Mouse (Mus musculus) midbrain, embryonic 16.5 days (tissue): Measurements from ENCODE around the gene Tmem235. TPM values are rescaled to one million over a fixed set of nuclear protein-coding genes. Genes with fewer than 3 reads are reported as not detected.

Experiments used
- ATAC-seq: fragments of 200-750 bp; cut with Nextera tagmentation; 2 replicates; pipeline ENCODE4 v1.8.0; 2017; ENCODE audit warnings: moderate TSS enrichment
- H3K27ac ChIP-seq: fragments of 300-500 bp; sonication (generic); 2 replicates; pipeline ENCODE4 v1.5.1; 2014; ENCODE audit warnings: mild to moderate bottlenecking, low read length, mixed read lengths
- H3K27me3 ChIP-seq: fragments of 300-500 bp; sonication (generic); 2 replicates; pipeline ENCODE4 v1.6.1; 2014; ENCODE audit warnings: low read depth, low read length, mixed read lengths; ENCODE audit not compliant: control insufficient read depth, insufficient read depth
- H3K36me3 ChIP-seq: fragments of 300-500 bp; sonication (generic); 2 replicates; pipeline ENCODE4 v1.6.1; 2014; ENCODE audit warnings: mild to moderate bottlenecking, low read length, moderate library complexity, mixed read lengths; ENCODE audit not compliant: control insufficient read depth, insufficient read depth
- H3K4me1 ChIP-seq: fragments of 300-500 bp; sonication (generic); 2 replicates; pipeline ENCODE4 v1.6.1; 2014; ENCODE audit warnings: mild to moderate bottlenecking, low read length, mixed read lengths; ENCODE audit not compliant: control insufficient read depth, insufficient read depth
- H3K4me2 ChIP-seq: fragments of 300-500 bp; sonication (generic); 2 replicates; pipeline ENCODE4 v1.6.1; 2014; ENCODE audit warnings: mild to moderate bottlenecking, low read length, mixed read lengths
- H3K4me3 ChIP-seq: fragments of 300-500 bp; sonication (generic); 2 replicates; pipeline ENCODE4 v1.5.1; 2014; ENCODE audit warnings: low read depth, mild to moderate bottlenecking, low read length, moderate library complexity, mixed read lengths
- H3K9ac ChIP-seq: fragments of 300-500 bp; sonication (generic); 2 replicates; pipeline ENCODE4 v1.6.1; 2014; ENCODE audit warnings: low read depth, low read length, mixed read lengths
- H3K9me3 ChIP-seq: fragments of 300-500 bp; sonication (generic); replicated peaks from 2 replicates; pipeline ENCODE4 v1.6.1; 2014; ENCODE audit warnings: mild to moderate bottlenecking, low read length, mixed read lengths; ENCODE audit not compliant: control insufficient read depth, poor library complexity, severe bottlenecking
- WGBS: fragments of 180-500 bp; shearing (Covaris S2); extraction: QIAGEN DNeasy Blood & Tissue Kit; methylation state at CpG from one replicate; pipeline ENCODE4 v1.1.7; 2014; 5-methylcytosine and 5-hydroxymethylcytosine counted together
- polyA plus RNA-seq: library from polyadenylated mRNA; unstranded; fragments of >200 nt; fragmentation: Nextera tagmentation; extraction: Ambion mirVana; gene quantifications from 2 replicates; pipeline ENCODE4 v1.2.1, GENCODE M21; 2015

The Tmem235 gene
- polyA plus RNA-seq, 1 experiment from 2014 or later: not detected

DNA sequence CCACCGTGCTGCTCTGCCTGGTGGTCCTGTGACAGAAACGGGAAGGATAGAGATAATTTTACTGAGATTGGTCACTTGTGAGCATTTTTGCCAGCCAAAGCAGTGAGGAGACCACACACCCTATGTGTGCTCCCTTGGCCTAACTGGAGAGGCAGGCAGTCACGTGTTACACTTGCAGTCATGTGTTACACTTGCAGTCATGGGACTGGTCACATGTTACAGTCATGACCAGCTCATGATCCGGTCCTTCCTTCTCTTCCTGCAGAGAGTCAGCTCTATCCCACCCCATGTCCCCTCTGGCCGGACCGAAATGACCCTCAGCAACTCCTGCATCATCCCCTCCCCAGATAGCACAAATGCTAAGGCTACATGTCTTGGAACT, 20.4 kb downstream of the Tmem235 start:
- 86% methylated on average over 6 of the region's 6 CpGs for WGBS
- no peak overlapping the region for H3K27ac ChIP-seq
- H3K4me2 ChIP-seq: no peak overlapping the region
- no peaks in the 10 kb centered on the region for H3K9me3 ChIP-seq
- ATAC-seq: no peak
- H3K27me3 ChIP-seq: no peaks in the 10 kb centered on the region
- no peak overlapping the region for H3K4me3 ChIP-seq
- no peaks in the 10 kb centered on the region for H3K36me3 ChIP-seq
- peaks cover 13% of the 10 kb centered on the region for H3K4me1 ChIP-seq
- H3K9ac ChIP-seq: no peak overlapping the region

GRCm38 (mm10) chr11:117881787-117882186, 21.2 kb downstream of the Tmem235 start:
- Histone ChIP-seq H3K9ac (no peak overlapping the region), H3K27me3 (no peaks in the 10 kb centered on the region), H3K4me1 (peaks cover 13% of the 10 kb centered on the region), H3K27ac (no peak overlapping the region), H3K4me2 (no peak overlapping the region), H3K9me3 (no peaks in the 10 kb centered on the region), H3K36me3 (no peaks in the 10 kb centered on the region), H3K4me3 (no peak overlapping the region)
- 13% methylated on average over 8 of the region's 8 CpGs for WGBS
- ATAC-seq: no peak

- WGBS: 74% methylated on average over 1 of the region's 1 CpGs
- H3K4me3 ChIP-seq: no peak overlapping the region
- ATAC-seq: no peak
- peaks cover 13% of the 10 kb centered on the region for H3K4me1 ChIP-seq
- H3K36me3 ChIP-seq: no peaks in the 10 kb centered on the region
- H3K27me3 ChIP-seq: no peaks in the 10 kb centered on the region
- no peak overlapping the region for H3K4me2 ChIP-seq
- H3K27ac ChIP-seq: no peak overlapping the region
- no peak overlapping the region for H3K9ac ChIP-seq
- no peaks in the 10 kb centered on the region for H3K9me3 ChIP-seq
These were observed 21.7 kb downstream of the Tmem235 start for GRCm38 (mm10) chr11:117882208-117882607.

DNA sequence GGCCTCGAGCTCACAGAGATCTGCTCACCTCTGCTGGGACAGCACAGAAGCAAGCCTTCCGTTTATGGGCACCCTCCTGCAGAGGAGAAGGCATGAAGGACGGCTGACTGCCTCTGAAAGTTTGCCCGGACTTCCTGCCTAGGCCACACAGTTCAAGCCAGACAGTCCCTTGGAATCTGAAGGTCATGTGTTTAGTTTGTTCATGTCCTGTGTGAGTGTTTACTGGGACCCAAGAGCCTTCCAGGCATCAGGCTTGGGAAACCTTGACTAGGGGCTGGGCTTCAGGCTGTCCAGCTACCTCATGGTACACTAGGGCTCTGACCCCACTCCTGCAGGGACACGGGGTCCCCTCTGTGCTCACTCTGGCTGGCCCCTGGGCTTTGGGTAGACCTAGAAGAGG, 25.4 kb downstream of the Tmem235 start:
- Histone ChIP-seq H3K4me2 (no peak overlapping the region), H3K9me3 (no peaks in the 10 kb centered on the region), H3K9ac (no peak overlapping the region), H3K4me3 (no peak overlapping the region), H3K27ac (no peak overlapping the region), H3K27me3 (no peaks in the 10 kb centered on the region), H3K4me1 (peaks cover 25% of the 10 kb centered on the region), H3K36me3 (no peaks in the 10 kb centered on the region)
- 67% methylated on average over 5 of the region's 5 CpGs for WGBS
- ATAC-seq: no peak

GRCm38 (mm10) chr11:117888168-117888852, 27.8 kb downstream of the Tmem235 start:
- Histone ChIP-seq H3K4me3 (peak overlapping the region; percentile 16; the same call in 1 of the 2 replicates), H3K27me3 (no peaks in the 10 kb centered on the region), H3K4me1 (peaks cover 27% of the 10 kb centered on the region), H3K9me3 (no peaks in the 10 kb centered on the region), H3K9ac (peak overlapping the region; percentile 53), H3K36me3 (no peaks in the 10 kb centered on the region), H3K27ac (no peak overlapping the region), H3K4me2 (peak overlapping the region; percentile 48)
- no peak for ATAC-seq
- 18% methylated on average over 20 of the region's 20 CpGs for WGBS

DNA sequence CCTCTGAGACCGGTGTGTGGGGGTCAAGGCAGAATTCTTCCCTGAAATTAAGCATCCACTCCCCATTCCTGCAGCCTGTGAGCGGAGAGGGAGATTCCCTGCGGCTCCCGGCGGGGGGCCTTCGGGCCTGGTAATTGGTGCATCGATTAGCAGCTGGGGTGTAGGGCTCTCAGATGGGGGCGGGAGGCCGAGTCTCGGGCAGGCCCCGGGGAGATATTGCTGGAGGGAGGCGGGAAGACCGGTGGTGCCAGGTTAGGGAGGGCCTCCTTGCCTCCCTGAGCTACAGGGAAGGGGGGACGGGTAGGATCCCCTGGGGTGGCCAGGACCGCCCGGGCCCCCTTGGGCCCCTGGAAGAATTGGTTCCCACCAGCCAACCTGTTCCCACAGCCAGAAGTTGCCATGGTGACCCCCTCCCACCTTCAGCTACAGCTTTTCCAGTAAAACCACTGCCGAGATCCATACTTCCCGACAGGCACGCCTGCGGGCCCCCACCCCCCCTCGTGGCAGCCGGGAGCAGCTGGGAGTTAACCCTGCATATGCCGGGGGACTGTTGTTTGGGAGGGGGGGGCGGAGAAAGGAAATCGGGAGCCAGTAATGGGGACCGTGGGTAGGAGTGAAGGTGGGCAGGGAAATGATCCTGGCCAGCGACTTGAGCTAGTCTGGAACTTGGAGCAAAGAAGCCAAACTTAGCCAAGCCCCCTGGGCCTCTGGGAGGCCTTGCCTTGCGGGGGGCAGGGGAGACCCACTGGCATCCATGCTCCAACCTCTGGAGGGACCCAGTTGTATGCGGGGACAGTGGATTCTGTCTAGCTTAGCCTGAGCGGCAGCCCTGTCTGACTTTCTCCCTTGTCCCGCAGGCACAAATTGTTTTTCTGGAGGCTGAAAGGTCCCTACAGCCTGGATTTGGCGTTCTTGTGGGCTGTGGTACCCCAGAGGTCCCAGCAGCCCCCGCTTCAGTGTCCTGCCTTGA, 28.6 kb downstream of the Tmem235 start:
- H3K27ac ChIP-seq: no peak overlapping the region
- ATAC-seq: peak; percentile 16; the same call in 1 of the 2 replicates

GRCm38 (mm10) chr11:117889887-117890340, 29.4 kb downstream of the Tmem235 start:
- H3K4me1 ChIP-seq: peaks cover 27% of the 10 kb centered on the region
- H3K27me3 ChIP-seq: no peaks in the 10 kb centered on the region
- peak overlapping the region; percentile 48 for H3K4me2 ChIP-seq
- 2% methylated on average over 11 of the region's 11 CpGs for WGBS
- no peaks in the 10 kb centered on the region for H3K36me3 ChIP-seq
- no peak overlapping the region for H3K4me3 ChIP-seq
- H3K27ac ChIP-seq: peak overlapping the region; percentile 6; the same call in 1 of the 2 replicates
- peak overlapping the region; percentile 11; the same call in 1 of the 2 replicates for H3K9ac ChIP-seq
- H3K9me3 ChIP-seq: no peaks in the 10 kb centered on the region
- ATAC-seq: peak; percentile 43; the same call in 1 of the 2 replicates

More for the DNA sequence above, 28.6 kb downstream of the Tmem235 start:
- peak overlapping the region; percentile 16; the same call in 1 of the 2 replicates for H3K4me3 ChIP-seq
- peak overlapping the region; percentile 53 for H3K9ac ChIP-seq
- no peaks in the 10 kb centered on the region for H3K9me3 ChIP-seq
- H3K36me3 ChIP-seq: no peaks in the 10 kb centered on the region
- no peaks in the 10 kb centered on the region for H3K27me3 ChIP-seq
- WGBS: 2% methylated on average over 33 of the region's 33 CpGs
- H3K4me2 ChIP-seq: peak overlapping the region; percentile 48
- H3K4me1 ChIP-seq: peaks cover 27% of the 10 kb centered on the region

GRCm38 (mm10) chr11:117890519-117891282, 30.1 kb downstream of the Tmem235 start:
- Histone ChIP-seq H3K9ac (no peak overlapping the region), H3K4me1 (peaks cover 27% of the 10 kb centered on the region), H3K27me3 (no peaks in the 10 kb centered on the region), H3K27ac (no peak overlapping the region), H3K9me3 (no peaks in the 10 kb centered on the region), H3K4me2 (no peak overlapping the region), H3K4me3 (no peak overlapping the region), H3K36me3 (no peaks in the 10 kb centered on the region)
- no peak; the same call in 1 of the 2 replicates for ATAC-seq
- 24% methylated on average over 13 of the region's 13 CpGs for WGBS
